Mouse (Mus musculus): ENCODE measurements around the gene Spag6.

GRCm38 (mm10) chr2:18680501-18680900 is 13.3 kb upstream of the Spag6 start:
- TF ChIP-seq EP300 (IDR thresholded peaks at IDR 0.05; ENCODE audit: insufficient read depth, low read depth, low read length) (no peak), CTCF (IDR thresholded peaks at IDR 0.05; ENCODE audit: low read depth, low read length) (no peak)

All from ES-Bruce4 (cell line).